Mouse (Mus musculus): ENCODE results near the gene Tst. TPM values are rescaled to one million over a fixed set of nuclear protein-coding genes. Genes with fewer than 3 reads are reported as not detected.

The Tst gene
- polyA plus RNA-seq, 1 experiment from 2014 or later, result 7.0 TPM

DNA sequence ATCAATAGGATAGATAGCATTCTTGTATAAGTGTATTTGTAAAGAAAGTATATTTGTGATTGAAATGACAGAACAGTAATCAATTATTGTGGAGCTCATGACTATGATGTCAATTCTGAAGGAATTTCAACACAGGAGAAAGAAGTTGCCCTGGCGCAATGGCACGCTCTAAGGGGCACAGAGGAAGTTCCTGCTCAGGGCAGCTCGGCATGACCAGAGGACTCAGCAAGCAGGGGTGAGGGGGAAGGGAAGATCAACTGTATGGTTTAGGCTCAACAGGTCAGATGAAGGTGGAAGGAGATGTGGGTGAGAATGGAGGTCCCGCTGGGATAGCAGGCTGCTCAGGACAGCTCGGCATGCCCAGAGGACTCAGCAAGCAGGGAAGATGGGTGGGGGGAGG, 50.2 kb downstream of the Tst start:
- Histone ChIP-seq H3K27ac (no peak overlapping the region), H3K79me2 (ENCODE audit: inconsistent target) (no peaks in the 10 kb centered on the region), H3K36me3 (ENCODE audit: inconsistent target) (no peaks in the 10 kb centered on the region), H3K4me3 (ENCODE audit: inconsistent target) (no peak overlapping the region)
- 38% methylated on average over 5 of the region's 5 CpGs for WGBS (ENCODE audit: missing documents)

DNA sequence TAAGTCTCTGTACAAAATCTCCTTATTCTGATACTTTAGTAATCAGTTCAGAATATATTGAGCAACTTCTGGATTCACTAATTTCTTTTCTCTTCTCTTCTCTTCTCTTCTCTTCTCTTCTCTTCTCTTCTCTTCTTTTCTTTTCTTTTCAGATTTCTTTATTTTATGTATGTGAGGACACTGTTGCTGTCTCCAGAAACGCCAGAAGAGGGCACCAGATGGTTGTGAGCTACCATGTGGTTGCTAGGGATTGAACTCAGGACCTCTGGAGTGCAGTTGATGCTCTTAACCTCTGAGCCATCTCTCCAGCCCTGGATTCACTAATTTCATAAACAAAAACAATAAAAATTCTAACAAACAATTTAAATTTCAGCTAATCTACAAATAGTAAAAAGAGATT, 50.7 kb downstream of the Tst start:
- H3K79me2 ChIP-seq (ENCODE audit: inconsistent target), result no peaks in the 10 kb centered on the region
- WGBS (ENCODE audit: missing documents), result 14% methylated on average over 1 of the region's 1 CpGs
- no peak overlapping the region for H3K27ac ChIP-seq
- H3K4me3 ChIP-seq (ENCODE audit: inconsistent target), result no peak overlapping the region
- H3K36me3 ChIP-seq (ENCODE audit: inconsistent target), result no peaks in the 10 kb centered on the region

DNA sequence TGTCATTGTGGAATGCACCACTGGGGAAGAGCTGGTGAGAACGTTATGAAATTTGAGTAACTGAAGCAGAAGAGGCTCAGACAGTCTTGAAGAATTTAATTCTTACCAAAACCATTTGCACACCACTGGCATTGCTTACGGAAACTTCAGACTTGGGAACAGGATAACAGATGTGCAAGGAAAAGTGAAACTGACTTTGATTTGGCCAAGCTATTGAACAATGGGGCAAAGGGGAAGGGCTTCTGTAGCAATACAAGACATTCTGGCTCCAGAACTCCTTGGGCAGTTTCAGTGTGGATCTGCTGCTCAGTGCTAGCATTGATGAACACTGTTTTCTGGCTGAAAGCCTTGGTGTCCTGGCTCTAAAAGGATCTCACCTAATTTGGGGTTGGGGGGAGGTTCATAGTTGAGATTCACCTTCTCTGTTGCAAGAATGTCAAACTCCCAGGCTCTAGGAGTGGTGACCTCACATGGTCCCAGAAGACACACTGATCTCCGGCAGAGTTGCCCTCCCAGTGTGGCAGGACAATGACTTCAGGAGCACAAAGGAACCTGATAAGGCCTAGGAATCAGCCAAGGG, 54.0 kb downstream of the Tst start:
- 69% methylated on average over 2 of the region's 3 CpGs for WGBS (ENCODE audit: missing documents)
- H3K27ac ChIP-seq, result no peak overlapping the region

More for the DNA sequence above, 54.0 kb downstream of the Tst start:
- no peaks in the 10 kb centered on the region for H3K79me2 ChIP-seq (ENCODE audit: inconsistent target)
- peaks cover 21% of the 10 kb centered on the region; the same call in 1 of the 2 replicates for H3K36me3 ChIP-seq (ENCODE audit: inconsistent target)
- no peak overlapping the region for H3K4me3 ChIP-seq (ENCODE audit: inconsistent target)

Other genes with a start within 250 kb of the Tst start
- 12.6 to 19.9 TPM (median 13.4 TPM) in 3 replicates for gene Ift27, start 231.8 kb downstream of the Tst start, polyA plus RNA-seq (2018)
- not detected in 3 replicates for gene Pvalb, start 199.5 kb downstream of the Tst start, polyA plus RNA-seq (2018)
- gene Ncf4, start 161.1 kb downstream of the Tst start, polyA plus RNA-seq (2018), result 91.7 to 151 TPM (median 136 TPM) in 3 replicates
- 77.0 to 225 TPM (median 156 TPM) in 3 replicates for gene Csf2rb2, start 100.2 kb downstream of the Tst start, polyA plus RNA-seq (2018)
- 65.3 to 406 TPM (median 143 TPM) in 3 replicates for gene Csf2rb, start 80.2 kb downstream of the Tst start, polyA plus RNA-seq (2018)
- gene Tex33, start 10.0 kb downstream of the Tst start, polyA plus RNA-seq (2018), result not detected in 3 replicates
- gene Mpst, start 509 bp upstream of the Tst start, polyA plus RNA-seq (2018), result 16.6 to 43.2 TPM (median 18.6 TPM) in 3 replicates
- 6.9 to 12.1 TPM (median 10.0 TPM) in 3 replicates for gene Kctd17, start 22.7 kb upstream of the Tst start, polyA plus RNA-seq (2018)
- not detected in 3 replicates for gene Tmprss6, start 62.7 kb upstream of the Tst start, polyA plus RNA-seq (2018)
- gene Il2rb, start 89.4 kb upstream of the Tst start, polyA plus RNA-seq (2018), result 0.12 to 0.16 TPM in 2 of 3 replicates, not detected in the other
- 2.9 to 6.5 TPM (median 3.7 TPM) in 3 replicates for gene C1qtnf6, start 125.5 kb upstream of the Tst start, polyA plus RNA-seq (2018)
- not detected in 3 replicates for gene Sstr3, start 138.8 kb upstream of the Tst start, polyA plus RNA-seq (2018)
- gene Rac2, start 166.9 kb upstream of the Tst start, polyA plus RNA-seq (2018), result 169 to 717 TPM (median 258 TPM) in 3 replicates
- gene Cyth4, start 191.1 kb upstream of the Tst start, polyA plus RNA-seq (2018), result 240 to 319 TPM (median 275 TPM) in 3 replicates

Data from macrophage (primary cell).